Mouse (Mus musculus): ENCODE data around the gene P4ha2. TPM values are rescaled to one million over a fixed set of nuclear protein-coding genes. Genes with fewer than 3 reads are reported as not detected.

Gene P4ha2
- polyA plus RNA-seq, 2 experiments: 1.7 to 1.8 TPM

GRCm38 (mm10) chr11:54152957-54153356 lies 53.1 kb downstream of the P4ha2 start:
- no peak overlapping the region for H3K27ac ChIP-seq
- no peak for ATAC-seq (ENCODE audit: insufficient read depth)
- TF ChIP-seq CTCF (IDR thresholded peaks at IDR 0.05; ENCODE audit: low read depth) (no peak), EP300 (IDR thresholded peaks at IDR 0.05; ENCODE audit: low read depth) (no peak)

GRCm38 (mm10) chr11:54155864-54156263 lies 56.0 kb downstream of the P4ha2 start:
- Histone ChIP-seq H3K9me3 (ENCODE audit: control insufficient read depth, low read length) (no peaks in the 10 kb centered on the region), H3K4me2 (ENCODE audit: low read depth) (no peak overlapping the region), H3K27me3 (ENCODE audit: control insufficient read depth, insufficient read depth, low read length) (no peaks in the 10 kb centered on the region), H3K27ac (no peak overlapping the region), H3K4me1 (replicated peaks; ENCODE audit: control insufficient read depth in 2 of 2, insufficient read depth in 2 of 2, low read length in 1 of 2) (no peaks in the 10 kb centered on the region), H3K9ac (replicated peaks) (no peak overlapping the region), H3K36me3 (replicated peaks; ENCODE audit: control insufficient read depth, insufficient read depth, low read depth) (no peaks in the 10 kb centered on the region), H3K4me3 (ENCODE audit: insufficient read depth in 1 of 2, low read depth in 2 of 2, low read length in 2 of 2) (no peak overlapping the region)
- TF ChIP-seq CTCF (IDR thresholded peaks at IDR 0.05; ENCODE audit: low read depth): no peak
- no peak for TF ChIP-seq EP300 (IDR thresholded peaks at IDR 0.05; ENCODE audit: low read depth)
- DNase-seq (ENCODE audit: low read depth in 3 of 3, low spot score in 3 of 3) (peak in 2 of 3 experiments; percentile 9 to 37), ATAC-seq (ENCODE audit: insufficient read depth) (no peak)
- WGBS (ENCODE audit: insufficient replicate concordance): 15% methylated on average over 6 of the region's 6 CpGs

More at GRCm38 (mm10) chr11:54152957-54153356, 53.1 kb downstream of the P4ha2 start:
- H3K4me2 ChIP-seq (ENCODE audit: low read depth): no peak overlapping the region
- no peak for DNase-seq (ENCODE audit: low read depth in 3 of 3, low spot score in 3 of 3)
- H3K4me3 ChIP-seq (ENCODE audit: insufficient read depth in 1 of 2, low read depth in 2 of 2, low read length in 2 of 2): no peak overlapping the region
- no peaks in the 10 kb centered on the region for H3K36me3 ChIP-seq (replicated peaks; ENCODE audit: control insufficient read depth, insufficient read depth, low read depth)
- no peaks in the 10 kb centered on the region for H3K27me3 ChIP-seq (ENCODE audit: control insufficient read depth, insufficient read depth, low read length)
- no peaks in the 10 kb centered on the region for H3K9me3 ChIP-seq (ENCODE audit: control insufficient read depth, low read length)
- H3K4me1 ChIP-seq (replicated peaks; ENCODE audit: control insufficient read depth in 2 of 2, insufficient read depth in 2 of 2, low read length in 1 of 2): 0 out of 4 replicates have a peak, but pooled peaks cover 0 to 2% of the 10 kb centered on the region in 2 experiments
- H3K9ac ChIP-seq (replicated peaks): no peak overlapping the region
- 64% methylated on average over 3 of the region's 3 CpGs for WGBS (ENCODE audit: insufficient replicate concordance)

DNA sequence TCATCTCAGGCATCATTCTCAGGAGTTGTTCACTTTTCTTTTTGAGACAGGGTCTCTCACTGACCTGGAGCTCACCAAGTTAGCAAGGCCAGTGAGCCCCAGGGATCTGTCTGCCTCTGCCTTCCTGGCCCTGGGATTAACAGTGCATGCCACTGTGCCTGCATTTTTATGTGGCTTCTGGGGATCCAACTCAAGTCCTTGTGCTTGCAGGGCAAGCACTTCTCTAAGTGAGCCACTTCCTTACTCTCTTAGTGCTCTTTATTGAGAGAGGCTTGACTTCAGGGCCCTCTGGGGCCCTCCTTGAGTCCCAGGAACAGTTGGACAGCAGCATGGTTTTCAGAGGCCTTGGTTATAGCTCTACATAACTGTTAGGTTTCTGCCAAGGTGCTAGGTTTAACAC lies 56.6 kb downstream of the P4ha2 start:
- H3K9me3 ChIP-seq (ENCODE audit: control insufficient read depth, low read length): no peaks in the 10 kb centered on the region
- ATAC-seq (ENCODE audit: insufficient read depth) (no peak), DNase-seq (ENCODE audit: low read depth in 3 of 3, low spot score in 3 of 3) (no peak)
- no peak overlapping the region for H3K4me3 ChIP-seq (ENCODE audit: insufficient read depth in 1 of 2, low read depth in 2 of 2, low read length in 2 of 2)
- H3K27ac ChIP-seq: no peak overlapping the region
- no peaks in the 10 kb centered on the region for H3K27me3 ChIP-seq (ENCODE audit: control insufficient read depth, insufficient read depth, low read length)
- no peak overlapping the region for H3K4me2 ChIP-seq (ENCODE audit: low read depth)
- TF ChIP-seq CTCF (IDR thresholded peaks at IDR 0.05; ENCODE audit: low read depth) (no peak), EP300 (IDR thresholded peaks at IDR 0.05; ENCODE audit: low read depth) (no peak)
- H3K36me3 ChIP-seq (replicated peaks; ENCODE audit: control insufficient read depth, insufficient read depth, low read depth): no peaks in the 10 kb centered on the region
- H3K4me1 ChIP-seq (replicated peaks; ENCODE audit: control insufficient read depth in 2 of 2, insufficient read depth in 2 of 2, low read length in 1 of 2): no peaks in the 10 kb centered on the region
- H3K9ac ChIP-seq (replicated peaks): no peak overlapping the region

GRCm38 (mm10) chr11:54157586-54157985 lies 57.7 kb downstream of the P4ha2 start:
- H3K9me3 ChIP-seq (ENCODE audit: control insufficient read depth, low read length): no peaks in the 10 kb centered on the region
- H3K9ac ChIP-seq (replicated peaks): no peak overlapping the region
- H3K4me2 ChIP-seq (ENCODE audit: low read depth): no peak overlapping the region
- TF ChIP-seq CTCF (IDR thresholded peaks at IDR 0.05; ENCODE audit: low read depth) (no peak), EP300 (IDR thresholded peaks at IDR 0.05; ENCODE audit: low read depth) (no peak)
- DNase-seq (ENCODE audit: low read depth in 3 of 3, low spot score in 3 of 3): no peak
- H3K27ac ChIP-seq: no peak overlapping the region
- H3K27me3 ChIP-seq (ENCODE audit: control insufficient read depth, insufficient read depth, low read length): no peaks in the 10 kb centered on the region
- 64% methylated on average over 8 of the region's 8 CpGs for WGBS (ENCODE audit: insufficient replicate concordance)
- no peaks in the 10 kb centered on the region for H3K36me3 ChIP-seq (replicated peaks; ENCODE audit: control insufficient read depth, insufficient read depth, low read depth)
- ATAC-seq (ENCODE audit: insufficient read depth): no peak
- H3K4me1 ChIP-seq (replicated peaks; ENCODE audit: control insufficient read depth in 2 of 2, insufficient read depth in 2 of 2, low read length in 1 of 2): no peaks in the 10 kb centered on the region
- H3K4me3 ChIP-seq (ENCODE audit: insufficient read depth in 1 of 2, low read depth in 2 of 2, low read length in 2 of 2): no peak overlapping the region

GRCm38 (mm10) chr11:54160435-54160834 lies 60.5 kb downstream of the P4ha2 start:
- 59% methylated on average over 5 of the region's 5 CpGs for WGBS (ENCODE audit: insufficient replicate concordance)
- Histone ChIP-seq H3K36me3 (replicated peaks; ENCODE audit: control insufficient read depth, insufficient read depth, low read depth) (no peaks in the 10 kb centered on the region), H3K4me1 (replicated peaks; ENCODE audit: control insufficient read depth in 2 of 2, insufficient read depth in 2 of 2, low read length in 1 of 2) (no peaks in the 10 kb centered on the region), H3K4me2 (ENCODE audit: low read depth) (no peak overlapping the region), H3K4me3 (ENCODE audit: insufficient read depth in 1 of 2, low read depth in 2 of 2, low read length in 2 of 2) (no peak overlapping the region), H3K9ac (replicated peaks) (no peak overlapping the region), H3K27ac (no peak overlapping the region), H3K27me3 (ENCODE audit: control insufficient read depth, insufficient read depth, low read length) (no peaks in the 10 kb centered on the region), H3K9me3 (ENCODE audit: control insufficient read depth, low read length) (no peaks in the 10 kb centered on the region)
- ATAC-seq (ENCODE audit: insufficient read depth) (no peak), DNase-seq (ENCODE audit: low read depth in 3 of 3, low spot score in 3 of 3) (no peak)
- TF ChIP-seq EP300 (IDR thresholded peaks at IDR 0.05; ENCODE audit: low read depth) (no peak), CTCF (IDR thresholded peaks at IDR 0.05; ENCODE audit: low read depth) (no peak)
